Mouse (Mus musculus): ENCODE data around the gene Fam189b.

DNA sequence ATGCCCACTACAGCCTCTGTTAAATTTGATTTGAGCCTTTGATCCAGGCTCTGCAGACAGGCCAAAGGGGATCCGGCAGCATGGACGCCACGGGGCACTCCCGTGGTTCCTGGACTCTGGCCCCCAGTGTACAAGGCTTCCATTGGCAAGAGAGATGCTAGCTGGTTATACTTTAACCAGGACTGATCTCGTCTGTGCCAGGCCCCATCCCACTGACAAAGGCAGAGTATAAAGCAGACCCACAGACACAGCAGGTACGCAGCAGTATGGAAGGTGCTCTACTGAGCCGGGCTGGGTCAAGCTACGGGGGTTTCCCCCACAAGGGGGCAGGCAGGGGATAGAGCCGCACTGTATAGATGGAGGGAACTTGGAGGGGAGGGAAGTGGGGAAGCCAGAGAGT, 46.6 kb upstream of the Fam189b start:
- TF ChIP-seq GATA1 (IDR thresholded peaks at IDR 0.05; ENCODE audit: low read length): no peak
- no peak for TF ChIP-seq TAL1 (IDR thresholded peaks at IDR 0.05; ENCODE audit: low read length)

All from erythroblast, embryonic 14.5 days (primary cell).